Mouse (Mus musculus) small intestine, adult 2 months (tissue): ENCODE measurements at regions not wholly inside any gene's neighbourhood (a gene's known extent, or its start where the extent isn't known, plus 50 kb on each side); places are given as distances from the start of the nearest gene placed in this dataset.

Experiments used
- CTCF ChIP-seq: fragments of 200-500 bp; IDR thresholded peaks from 2 replicates; pipeline ENCODE4 v1.5.1; 2012; ENCODE audit warnings: low read depth, mild to moderate bottlenecking, control low read depth, inconsistent platforms, low read length, moderate library complexity, mixed read lengths; ENCODE audit not compliant: insufficient replicate concordance, insufficient read length; ENCODE audit errors: extremely low read depth
- POLR2A ChIP-seq: fragments of 200-500 bp; IDR thresholded peaks from 2 replicates; pipeline ENCODE4 v1.6.1; 2012; ENCODE audit warnings: low read depth, mild to moderate bottlenecking, control low read depth, inconsistent platforms, low read length, moderate library complexity

DNA sequence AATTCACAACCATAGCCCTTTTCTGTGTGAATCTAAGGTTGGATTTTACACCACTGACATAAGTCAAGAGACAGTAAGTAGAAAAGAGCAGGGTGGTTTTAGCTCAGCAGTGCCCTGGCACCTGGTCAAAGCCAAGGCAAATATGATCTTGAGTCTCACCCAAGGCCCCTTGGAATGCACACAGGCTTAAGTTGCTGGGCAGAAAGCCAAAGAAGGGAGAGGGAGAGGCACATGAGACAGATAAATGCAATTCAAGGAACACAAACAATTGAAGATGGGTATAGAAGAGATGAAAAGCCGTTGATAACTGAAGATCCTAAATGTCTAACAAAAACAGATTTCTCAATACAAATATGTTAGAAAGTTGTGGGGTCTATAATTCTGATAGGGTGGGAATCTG is 335.1 kb upstream of the Pik3r1 start:
- TF ChIP-seq CTCF (no peak), POLR2A (no peak)
